Mouse (Mus musculus) CD4-positive, CD25-positive, alpha-beta regulatory T cell, adult 2 months (primary cell): ENCODE measurements around the gene Tmem222.

Source experiments
- DNase-seq: peaks from one replicate; pipeline ENCODE4 v3.0.0-alpha.2; 2012; ENCODE audit warnings: low read depth, low spot score

Tmem222 gene

DNA sequence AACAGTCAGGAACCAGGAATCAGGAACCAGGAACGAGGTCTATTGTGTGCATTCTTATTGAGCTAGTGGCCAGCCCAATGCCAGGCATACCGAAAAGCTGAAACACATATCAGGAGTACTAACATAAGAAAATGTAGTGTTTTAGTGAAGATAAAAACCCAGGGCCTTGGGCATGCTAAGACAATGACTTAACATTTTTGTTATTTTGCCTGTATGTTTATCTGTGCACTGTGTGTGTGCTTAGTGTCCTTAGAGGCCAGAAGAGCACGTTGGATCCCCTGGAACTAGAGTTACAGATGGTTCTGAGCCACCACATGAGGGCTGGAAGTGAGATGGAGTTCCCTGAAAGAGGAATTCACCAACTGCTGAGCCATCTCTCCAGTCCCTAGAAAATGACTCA is 7.7 kb upstream of the Tmem222 start:
- DNase-seq, result no peak

GRCm38 (mm10) chr4:133282656-133283055 is 5.1 kb upstream of the Tmem222 start:
- no peak for DNase-seq

DNA sequence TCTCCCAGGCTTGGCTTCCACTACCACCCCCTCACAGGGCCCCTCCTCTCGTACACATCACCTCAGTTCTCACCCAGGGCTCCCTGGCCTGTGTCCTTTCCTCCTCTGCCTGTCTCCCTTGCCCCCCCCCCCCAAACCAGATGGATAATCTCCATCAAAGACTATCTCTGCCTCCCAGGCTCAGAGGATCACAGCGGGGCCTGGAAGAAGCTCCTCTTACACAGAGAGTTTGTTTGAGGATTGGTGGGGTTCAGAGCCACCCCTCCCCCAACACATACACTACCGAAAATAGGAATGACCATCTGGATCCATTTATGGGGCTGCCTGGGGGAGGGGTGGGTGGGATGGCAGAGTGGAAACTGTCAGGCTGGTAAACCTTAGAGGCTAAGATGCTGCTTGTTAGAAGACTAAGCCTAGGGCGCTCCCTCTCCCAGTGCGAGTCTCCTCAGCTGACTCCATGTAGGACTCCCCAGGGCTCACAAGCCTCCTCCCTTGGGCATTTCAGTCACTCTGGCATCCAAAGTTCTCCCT is 4.4 kb upstream of the Tmem222 start:
- no peak for DNase-seq

GRCm38 (mm10) chr4:133281513-133281912 is 3.9 kb upstream of the Tmem222 start:
- DNase-seq, result no peak

- no peak for DNase-seq
These were observed 890 bp upstream of the Tmem222 start for GRCm38 (mm10) chr4:133278482-133278881.

- no peak for DNase-seq
These were observed 475 bp upstream of the Tmem222 start for GRCm38 (mm10) chr4:133278067-133278466.

DNA sequence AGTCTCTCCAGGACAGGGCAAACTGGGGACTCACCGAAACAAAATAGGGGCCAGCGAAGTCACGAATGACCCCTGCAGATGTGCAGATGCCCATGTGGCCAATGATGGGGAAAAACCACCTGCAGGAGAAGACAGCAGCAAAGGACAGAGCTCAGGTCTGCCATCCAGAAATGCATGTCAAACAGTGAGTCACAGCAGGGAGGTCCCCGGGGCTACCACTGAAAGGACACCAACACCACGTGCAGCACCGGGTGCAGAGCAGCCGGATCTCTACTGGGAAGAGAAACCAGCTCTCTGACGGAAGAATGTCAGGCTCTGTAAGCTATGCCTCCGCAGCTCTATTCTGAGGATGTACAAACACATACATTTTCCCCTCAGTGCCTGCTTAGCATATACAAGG is 6.7 kb downstream of the Tmem222 start:
- no peak for DNase-seq

- DNase-seq, result no peak
These were observed 8.0 kb downstream of the Tmem222 start for GRCm38 (mm10) chr4:133269596-133269995.

DNA sequence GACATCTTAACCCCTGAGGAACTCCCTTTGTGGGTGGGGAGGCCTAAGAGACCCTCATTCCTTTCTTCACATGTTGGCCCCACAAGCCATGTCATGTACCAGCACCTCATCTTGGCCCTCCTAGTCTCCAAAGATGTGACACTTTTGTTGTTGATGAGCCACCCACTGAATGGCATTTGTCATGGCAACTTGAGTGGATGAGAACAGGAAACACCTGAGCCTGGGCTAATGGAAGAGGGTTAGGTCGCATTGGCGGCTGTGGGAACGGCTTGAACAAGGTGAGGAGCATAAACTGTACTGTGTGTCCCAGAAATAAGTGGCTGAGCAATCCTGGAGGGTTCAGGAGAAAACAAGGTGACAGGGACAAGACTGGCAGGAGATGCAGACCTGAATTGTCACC is 8.7 kb downstream of the Tmem222 start:
- no peak for DNase-seq

DNA sequence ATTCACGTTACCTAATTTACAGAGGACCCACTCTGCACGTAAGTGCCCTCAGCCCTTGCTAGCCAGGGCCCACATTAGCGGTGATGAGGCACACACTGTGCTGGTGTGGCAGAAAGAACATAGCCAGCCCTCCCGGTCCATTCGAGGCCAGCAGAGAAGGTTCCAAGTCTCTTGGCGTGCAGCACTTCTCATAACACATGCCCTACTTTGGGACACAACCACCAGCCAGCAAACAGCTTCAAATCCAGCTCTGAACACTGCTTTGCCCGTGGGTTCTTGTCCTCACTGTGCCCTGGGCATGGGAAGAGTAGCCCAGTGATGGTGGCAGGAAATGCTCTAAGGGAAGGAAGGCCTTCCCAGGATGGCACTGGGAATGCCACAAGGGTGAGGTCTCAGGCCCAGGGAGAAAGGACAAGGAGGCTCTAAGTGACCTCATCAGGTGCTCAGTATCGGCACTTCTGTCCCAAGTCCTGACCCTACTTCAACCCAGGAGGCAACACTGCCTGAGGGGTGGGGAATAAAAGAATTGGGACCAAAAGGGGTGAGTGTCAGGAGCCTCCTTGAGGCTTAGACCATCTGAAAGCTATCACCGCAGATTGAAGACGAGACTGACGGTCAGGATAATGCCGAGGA is 11.2 kb downstream of the Tmem222 start:
- no peak for DNase-seq

DNA sequence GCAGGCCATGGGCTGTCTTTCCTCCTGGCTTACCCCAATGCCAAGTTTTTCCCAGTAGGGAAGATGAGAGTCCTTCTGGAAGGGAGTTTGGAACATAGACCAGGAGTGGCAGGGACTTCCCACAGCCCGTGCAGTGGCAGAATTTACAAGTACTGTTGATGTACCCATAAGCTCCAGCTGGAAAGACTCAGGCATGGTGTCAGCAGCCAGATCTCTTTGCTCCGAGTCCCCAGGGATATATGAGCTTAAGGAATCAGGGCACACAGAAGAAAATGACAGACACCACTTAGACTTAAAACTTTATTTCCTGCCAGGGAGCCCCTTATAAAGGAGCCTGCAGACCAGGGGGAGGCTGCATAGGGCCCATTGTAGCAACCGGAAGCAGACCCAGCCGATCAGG is 11.8 kb downstream of the Tmem222 start:
- no peak for DNase-seq

- DNase-seq, result no peak
These were observed 12.3 kb downstream of the Tmem222 start for GRCm38 (mm10) chr4:133265297-133265696.

GRCm38 (mm10) chr4:133264559-133264958 is 13.0 kb downstream of the Tmem222 start:
- DNase-seq, result peak; percentile 28

DNA sequence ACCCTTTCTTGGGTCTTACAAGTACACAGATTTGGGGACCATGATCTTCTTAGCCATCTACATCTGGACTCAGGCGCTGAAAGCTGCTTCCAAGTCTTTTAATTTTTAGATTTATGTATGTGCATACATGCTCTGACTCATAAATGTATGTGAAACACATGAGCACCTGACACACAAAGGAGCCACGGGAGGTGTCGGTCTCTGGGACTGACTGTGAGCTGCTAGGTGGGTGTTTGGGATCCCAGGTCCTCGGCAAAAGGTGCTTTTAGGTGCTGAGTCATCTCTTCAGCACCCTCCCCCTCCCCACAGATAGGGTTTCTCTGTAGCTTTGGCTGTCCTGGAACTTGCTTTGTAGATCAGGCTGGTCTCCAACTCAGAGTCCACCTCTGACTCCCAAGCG is 13.8 kb downstream of the Tmem222 start:
- DNase-seq, result peak; percentile 51

DNA sequence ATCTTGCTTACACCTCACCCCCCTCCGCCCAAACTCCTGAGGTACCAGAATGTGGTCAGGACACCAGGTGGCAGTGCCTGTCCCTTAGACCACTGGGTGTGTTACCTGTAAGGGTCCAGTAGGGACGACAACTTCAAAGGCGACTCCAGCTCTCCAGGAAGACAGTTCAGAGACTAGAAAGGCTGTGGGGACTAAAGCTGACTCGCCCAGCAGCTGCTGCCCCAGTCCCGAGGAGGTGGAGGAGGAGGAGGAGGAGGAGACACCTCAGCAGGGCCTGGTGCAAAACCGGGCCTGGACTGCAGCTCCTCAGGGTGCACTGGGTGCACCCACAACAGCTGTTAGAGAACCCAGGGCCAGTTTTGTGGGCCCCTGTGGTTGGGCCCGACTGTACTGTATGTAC is 14.7 kb downstream of the Tmem222 start, which contains the start of gene Sytl1:
Gene Sytl1, minus strand, starts transcription at position 232 of the 400 bp plus-strand sequence.
- peak; percentile 61 for DNase-seq

- no peak for DNase-seq
These were observed 15.2 kb downstream of the Tmem222 start for GRCm38 (mm10) chr4:133262375-133262765.

GRCm38 (mm10) chr4:133261641-133262374 is 15.8 kb downstream of the Tmem222 start:
- DNase-seq, result peak; percentile 54

DNA sequence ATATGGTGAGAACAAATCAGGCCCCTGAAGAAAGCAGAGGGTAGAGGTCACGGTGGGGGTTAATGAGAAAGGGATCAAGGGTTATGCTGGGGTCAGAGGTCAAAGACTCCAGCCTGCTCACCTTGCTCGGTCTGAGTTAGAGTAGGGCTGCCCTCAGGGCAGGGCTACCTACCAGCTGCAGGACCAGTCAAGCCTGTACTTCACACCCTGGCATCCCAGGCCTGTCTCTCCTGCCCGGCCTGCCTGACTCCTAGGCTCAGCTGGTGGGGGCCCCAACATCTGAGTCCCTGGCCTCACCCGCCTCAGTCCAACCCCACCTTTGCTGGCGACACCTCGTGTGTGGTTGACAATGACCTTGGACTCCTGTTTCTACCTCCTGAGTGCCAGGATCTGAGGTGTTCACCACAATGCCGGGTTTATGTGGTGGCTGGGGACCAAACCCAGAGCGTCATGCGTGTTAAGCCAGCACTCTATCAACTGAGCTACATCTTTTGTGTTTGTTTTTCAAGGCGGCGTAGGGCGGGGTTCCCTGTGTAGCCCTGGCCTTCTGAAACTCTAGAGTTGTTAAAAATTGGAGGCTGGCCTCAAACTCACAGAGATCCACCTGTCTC is 19.7 kb downstream of the Tmem222 start:
- DNase-seq, result no peak

DNA sequence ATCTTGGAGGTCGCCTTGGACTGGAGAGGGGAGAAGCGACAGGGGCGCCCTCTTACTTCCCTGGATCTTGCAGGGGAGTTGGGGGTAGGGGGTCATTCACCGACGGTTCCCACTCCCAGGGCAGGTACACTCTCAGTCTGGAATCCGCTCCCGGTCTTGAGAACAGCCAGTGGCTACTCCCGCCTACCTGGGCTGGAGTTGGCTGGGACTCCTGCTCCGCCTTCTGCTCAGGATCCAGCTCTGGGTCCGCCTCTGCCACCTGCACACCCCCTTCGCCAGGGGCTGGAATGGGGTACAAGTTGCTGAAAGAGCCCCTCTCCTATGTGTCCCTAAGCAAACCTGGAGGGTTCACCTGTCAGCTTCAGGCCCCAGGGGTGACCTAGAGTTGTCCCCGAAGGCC is 20.4 kb downstream of the Tmem222 start:
- DNase-seq, result no peak

GRCm38 (mm10) chr4:133256820-133257219 is 20.8 kb downstream of the Tmem222 start:
- DNase-seq, result no peak

DNA sequence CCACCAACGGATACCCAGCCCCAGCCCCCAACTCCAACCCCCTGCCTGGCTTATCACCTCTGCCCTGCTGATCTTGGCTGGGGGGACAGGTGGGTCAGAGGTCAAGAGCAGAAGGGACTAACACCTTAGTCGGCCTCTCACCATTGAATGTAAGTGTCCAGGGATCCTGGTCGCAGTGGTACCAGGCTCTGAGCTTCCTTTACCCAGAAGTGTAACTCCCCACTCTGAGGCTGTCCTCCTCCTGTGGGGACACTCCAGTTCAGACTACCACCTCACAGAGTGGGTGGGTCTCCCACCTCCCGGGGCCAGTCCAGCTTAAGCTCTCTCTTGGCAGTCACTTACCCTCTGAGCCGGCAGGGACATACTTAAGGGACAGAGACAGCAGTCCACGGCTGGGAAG is 22.2 kb downstream of the Tmem222 start:
- no peak for DNase-seq

- DNase-seq, result no peak
These were observed 24.2 kb downstream of the Tmem222 start for GRCm38 (mm10) chr4:133253412-133253811.

DNA sequence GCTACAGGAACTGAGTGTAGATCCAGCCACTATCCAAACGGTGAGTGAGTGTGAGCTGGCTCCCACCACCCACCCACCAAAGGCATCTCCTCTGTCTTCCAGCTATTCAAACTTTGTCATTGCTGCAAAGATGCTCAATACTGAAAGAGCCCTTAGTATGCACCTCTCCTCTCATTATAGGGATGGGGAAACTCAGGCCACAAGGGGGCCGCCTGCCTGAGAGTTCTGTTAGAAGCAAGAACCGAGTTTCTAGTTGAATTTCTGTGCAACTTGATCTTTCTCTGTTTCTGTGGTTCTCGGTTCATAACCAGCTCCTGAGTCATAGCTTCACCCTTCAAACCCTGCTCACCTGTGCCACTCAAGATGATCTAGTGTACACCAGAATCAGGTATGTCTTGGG is 25.5 kb downstream of the Tmem222 start:
- peak; percentile 39 for DNase-seq
